Mouse (Mus musculus) induced T-regulatory cell, adult 2 months (primary cell): ENCODE results near the gene Prrc2b.
A peak's percentile ranks its signal among the peaks of the same experiment; 100 is the strongest.

ENCODE experiments used
- DNase-seq: peaks from one replicate; pipeline ENCODE4 v3.0.0-alpha.2; 2012; ENCODE audit warnings: low read depth

The Prrc2b gene

DNA sequence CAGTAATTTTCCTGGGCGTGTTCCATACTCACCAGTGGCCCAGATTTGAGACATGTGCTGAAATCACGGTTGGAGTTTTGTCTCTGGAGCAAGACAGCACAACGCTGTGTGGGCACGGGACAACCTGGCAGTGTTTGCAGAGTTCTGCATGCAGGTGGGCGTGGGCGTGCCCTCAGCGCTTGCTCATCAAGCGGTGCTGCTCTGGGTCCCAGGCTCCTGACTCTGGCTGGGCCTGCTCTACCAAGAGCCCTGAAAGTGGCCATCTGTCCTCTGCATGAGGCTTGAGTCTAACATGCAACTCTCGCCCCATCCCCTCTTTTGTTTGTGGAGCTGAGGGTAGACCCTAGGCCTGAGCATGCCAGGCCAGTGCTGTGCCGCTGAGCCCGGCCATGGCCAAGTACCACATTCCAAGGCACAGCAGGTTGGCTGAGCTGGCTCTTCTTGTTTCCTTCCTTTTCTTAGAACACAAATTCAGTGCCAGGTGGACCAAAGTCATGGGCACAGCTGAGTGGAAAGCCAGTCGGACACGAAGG lies 36.2 kb downstream of the Prrc2b start:
- no peak for DNase-seq

DNA sequence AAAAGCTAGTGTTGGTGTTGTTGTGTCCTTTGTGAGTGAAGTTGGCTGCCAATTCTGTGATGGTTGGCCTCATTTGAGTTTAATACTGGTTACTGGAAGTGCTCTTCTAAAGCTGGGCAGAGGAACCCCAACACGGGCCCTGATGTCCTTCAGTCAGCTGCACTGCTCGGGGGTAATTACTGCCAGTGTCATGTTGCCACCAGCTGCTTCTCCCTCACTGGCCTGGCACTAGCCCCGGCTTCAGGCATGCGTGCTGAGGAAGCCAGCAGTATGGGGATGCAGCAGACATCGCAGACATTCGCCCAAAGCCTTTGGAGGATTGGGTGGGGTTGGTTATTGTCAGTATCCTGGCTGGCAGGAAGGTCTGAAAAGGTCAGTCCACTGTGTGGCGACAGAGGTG lies 36.8 kb downstream of the Prrc2b start:
- no peak for DNase-seq

DNA sequence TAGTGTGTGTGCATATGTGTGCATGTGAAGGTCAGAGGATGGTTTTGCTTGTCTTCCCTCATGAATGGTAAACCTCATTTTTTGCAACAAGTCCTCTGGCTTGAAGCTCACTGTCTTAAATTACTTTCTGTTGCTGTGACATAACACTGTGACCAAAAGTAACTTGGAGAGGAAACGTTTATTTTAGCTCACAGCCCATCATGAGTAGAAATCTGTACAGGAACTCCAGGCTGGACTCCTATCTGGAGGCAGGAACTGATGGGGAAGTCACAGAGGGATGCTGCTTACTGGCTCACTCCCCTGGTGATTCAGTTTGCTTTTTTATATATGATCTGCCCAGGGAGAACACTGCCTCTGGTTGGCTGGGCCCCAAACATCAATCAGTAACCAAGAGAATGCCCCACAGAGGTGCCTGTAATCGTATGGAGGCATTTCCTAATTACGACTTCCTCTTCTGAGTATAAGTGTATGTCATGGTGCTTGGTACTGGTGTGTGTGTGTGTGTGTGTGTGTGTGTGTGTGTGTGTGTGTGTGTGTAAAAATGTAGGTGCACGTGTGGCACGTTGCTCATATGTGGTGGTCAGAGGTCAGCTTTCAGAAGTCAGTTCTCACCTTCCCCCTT lies 38.3 kb downstream of the Prrc2b start:
- no peak for DNase-seq

DNA sequence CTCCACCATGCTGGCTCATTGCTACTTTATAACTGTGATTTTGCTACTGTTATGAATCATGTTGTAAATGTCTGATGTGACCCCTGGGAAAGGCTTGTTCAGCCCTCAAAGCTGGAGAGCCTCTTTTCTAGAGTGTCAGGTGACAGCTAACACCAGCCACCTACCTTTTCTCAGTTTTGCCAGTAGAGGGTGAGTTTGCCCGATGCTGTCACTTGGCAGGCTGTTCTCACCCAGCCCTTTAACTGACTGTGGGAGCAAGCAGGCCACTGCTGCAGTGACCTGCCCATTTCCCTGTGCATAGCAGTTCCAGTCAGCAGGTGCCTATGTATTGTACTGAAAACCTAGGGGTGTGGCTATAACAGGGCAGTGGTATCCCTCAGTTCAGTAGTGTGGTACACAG lies 39.7 kb downstream of the Prrc2b start:
- no peak for DNase-seq

DNA sequence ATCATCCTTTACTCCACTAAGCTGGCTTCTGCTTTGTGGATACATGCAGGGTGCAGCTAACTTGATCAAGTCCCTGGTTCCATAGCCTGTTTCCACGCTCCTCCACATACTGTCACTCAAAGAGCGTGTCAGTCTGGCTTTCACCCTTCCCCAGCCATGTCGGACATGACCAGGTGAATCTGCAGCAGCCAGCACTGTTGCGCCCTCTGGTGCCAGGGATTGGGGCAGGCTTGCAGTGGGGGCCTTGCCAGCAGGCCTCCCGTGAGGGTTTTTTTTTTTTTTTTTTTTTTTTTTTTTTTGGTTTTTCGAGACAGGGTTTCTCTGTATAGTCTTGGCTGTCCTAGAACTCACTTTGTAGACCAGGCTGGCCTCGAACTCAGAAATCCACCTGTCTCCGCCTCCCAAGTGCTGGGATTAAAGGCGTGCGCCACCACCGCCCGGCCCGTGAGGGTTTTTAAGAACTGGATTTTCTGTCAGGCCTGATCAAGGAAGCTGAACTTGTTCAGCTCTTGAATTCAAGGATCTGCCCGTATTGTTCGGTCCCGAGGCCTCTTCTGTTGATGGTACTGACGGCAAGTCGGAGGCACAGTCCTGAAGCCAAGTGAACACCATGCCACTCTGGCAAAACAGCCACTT lies 41.1 kb downstream of the Prrc2b start:
- DNase-seq = peak; percentile 79

DNA sequence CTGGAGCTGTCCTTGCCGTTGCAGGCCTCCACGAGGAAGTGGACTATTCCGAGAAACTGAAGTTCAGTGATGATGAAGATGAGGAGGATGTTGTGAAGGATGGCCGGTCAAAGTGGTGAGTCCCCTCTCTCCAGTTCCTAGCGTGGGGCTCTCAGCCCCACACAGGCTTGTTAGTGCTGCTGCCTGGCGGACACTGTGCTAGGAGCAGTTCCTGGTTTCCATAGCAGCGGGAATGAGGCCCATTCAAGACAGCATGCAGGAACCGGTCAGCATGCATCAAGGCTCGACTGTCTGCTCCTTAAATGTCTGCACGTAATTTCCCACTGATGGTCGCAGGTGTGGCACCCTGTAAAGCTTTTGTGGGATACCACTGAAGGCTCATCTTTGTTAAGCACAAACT lies 48.1 kb downstream of the Prrc2b start:
- DNase-seq = no peak

DNA sequence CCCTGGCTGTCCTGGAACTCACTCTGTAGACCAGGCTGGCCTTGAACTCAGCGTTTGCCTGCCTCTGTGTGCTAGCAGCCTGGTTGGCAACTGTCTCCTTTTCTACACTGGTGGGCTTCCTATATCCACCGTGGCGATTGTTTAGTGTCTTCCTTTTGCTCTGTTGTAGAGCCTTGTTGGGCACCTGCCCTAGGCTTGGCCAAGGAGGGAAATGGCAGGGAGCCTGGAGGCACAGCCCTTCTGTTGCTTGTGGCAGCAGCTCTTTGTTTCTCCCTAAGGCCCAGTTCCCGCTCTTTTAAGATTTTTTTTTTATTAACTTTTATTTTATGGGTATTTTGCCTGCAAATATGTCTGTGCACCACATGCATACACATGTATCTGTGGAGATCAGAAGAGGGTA lies 49.2 kb downstream of the Prrc2b start:
- DNase-seq = no peak

DNA sequence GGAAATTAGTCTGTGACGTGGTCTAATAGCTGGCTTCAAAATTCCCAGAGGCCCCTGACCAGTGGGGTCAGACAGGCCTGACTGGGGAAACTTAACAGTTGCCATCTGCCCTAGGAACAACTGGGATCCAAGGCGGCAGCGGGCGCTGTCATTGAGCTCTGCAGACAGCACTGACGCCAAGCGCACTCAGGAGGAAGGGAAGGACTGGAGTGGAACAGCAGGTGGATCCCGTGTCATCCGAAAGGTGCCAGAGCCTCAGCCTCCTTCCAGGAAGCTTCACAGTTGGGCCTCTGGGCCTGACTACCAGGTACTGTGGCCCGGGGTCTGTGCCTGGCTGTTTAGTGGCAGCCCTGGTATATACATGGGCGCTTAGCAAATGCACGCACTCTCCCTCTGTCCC lies 49.8 kb downstream of the Prrc2b start:
- DNase-seq = no peak

DNA sequence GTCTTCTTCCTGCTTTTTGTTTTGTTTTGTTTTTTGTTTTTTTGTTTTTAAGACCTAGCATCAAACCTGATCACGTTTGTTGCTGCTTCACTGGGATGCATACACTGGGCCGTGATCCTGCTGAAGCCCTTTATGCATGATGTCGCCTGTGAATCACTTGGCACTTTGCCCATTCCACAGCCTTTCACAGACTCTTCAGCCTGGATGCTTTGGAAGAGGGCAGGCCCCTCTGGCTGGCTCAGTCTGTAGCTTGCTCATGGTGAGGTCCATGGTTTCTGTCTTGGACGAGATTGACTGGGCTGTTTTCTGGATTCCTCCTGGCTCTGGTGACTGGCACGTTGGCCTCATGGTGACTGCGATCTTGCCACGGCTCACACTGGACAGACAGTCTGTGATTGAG lies 50.6 kb downstream of the Prrc2b start:
- DNase-seq = no peak

DNA sequence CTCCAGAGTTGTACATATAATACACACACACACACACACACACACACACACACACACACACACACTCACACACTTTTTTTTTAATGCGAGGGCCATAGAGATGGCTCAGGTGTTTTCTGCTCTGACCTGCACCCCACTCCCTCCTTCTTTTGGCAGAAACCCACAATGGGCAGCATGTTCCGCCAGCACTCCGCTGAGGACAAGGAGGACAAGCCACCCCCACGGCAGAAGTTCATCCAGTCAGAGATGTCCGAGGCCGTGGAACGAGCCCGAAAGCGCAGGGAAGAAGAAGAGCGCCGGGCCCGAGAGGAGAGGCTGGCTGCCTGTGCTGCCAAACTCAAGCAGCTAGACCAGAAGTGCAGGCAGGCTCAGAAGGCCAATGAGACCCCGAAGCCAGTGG lies 53.0 kb downstream of the Prrc2b start:
- DNase-seq = no peak

DNA sequence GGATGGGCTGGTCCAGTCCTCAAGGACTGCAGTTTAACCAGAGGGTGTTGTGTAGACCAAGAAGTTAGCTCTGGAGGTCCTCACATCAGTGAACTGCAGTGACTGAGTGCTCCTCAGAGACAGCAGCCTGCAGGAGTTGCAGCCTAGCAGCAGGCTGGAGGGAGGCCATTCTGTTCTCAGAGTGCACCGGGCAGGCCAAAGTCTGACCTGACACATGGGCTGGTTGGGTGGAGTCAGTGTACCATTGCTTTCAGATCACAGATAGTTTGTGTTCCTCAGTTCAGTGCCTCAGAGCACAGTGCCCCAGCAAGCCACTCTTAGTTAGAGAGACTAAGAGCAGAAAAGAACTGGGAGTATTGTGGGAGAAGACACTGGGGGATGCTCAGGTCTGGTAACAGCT lies 56.8 kb downstream of the Prrc2b start:
- DNase-seq = no peak

DNA sequence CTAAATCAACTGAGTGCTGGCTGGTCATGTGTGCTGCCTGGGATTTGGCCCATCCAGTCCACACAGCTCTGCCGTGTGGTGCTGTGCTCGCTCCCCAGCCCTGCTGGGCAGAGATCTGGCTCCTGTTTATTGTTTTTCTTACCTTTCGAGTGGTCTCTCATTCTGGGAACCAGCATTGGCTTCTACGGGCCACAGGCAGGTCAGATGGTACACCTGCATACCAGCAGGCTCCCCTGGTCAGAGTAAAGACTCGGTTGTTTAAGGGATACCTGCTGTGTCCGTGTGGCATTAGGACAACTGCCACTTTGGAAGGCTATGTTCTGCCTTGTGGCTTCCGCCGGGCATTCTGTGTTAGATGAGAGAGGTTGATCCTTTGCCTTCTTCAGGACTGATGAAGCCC lies 60.8 kb downstream of the Prrc2b start:
- no peak for DNase-seq

DNA sequence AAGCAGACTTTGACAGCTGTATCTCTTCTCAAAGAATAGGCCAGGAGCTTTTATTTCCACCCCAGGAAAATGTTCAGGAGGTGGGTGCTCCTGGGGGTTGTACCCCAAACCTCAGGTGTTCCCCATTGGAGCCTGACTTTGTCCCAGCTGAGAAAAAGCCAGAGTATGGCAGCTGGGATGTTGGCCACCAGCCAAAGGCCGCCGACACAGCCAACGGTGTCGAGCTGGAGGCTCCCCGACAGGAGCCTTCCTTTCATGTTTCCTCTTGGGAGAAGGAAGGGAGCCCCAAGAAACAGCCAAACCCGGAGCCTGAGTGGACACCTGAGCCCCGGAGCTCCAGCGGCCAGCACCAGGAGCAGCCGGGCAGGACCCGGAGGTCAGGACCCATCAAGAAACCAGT lies 62.1 kb downstream of the Prrc2b start:
- DNase-seq = no peak

DNA sequence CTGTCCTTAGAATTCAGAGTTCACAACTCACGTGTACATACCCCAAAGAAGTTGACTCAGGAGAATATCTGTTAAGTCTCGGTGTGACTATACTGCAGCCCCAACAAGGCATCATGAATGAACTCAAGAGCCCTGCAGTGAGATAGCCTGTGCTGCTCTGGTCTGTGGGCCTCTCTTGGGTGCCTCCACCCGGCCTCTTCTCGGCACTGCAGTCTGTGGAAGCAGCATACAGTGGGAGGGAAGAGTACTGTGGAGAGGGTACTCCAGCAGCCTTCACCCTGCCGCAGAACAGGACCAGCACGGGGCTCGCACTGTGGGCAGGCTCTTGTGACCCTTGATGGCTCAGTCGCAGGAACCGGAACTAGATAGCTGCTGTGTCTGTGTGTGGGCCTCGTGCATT lies 64.7 kb downstream of the Prrc2b start:
- DNase-seq = no peak

DNA sequence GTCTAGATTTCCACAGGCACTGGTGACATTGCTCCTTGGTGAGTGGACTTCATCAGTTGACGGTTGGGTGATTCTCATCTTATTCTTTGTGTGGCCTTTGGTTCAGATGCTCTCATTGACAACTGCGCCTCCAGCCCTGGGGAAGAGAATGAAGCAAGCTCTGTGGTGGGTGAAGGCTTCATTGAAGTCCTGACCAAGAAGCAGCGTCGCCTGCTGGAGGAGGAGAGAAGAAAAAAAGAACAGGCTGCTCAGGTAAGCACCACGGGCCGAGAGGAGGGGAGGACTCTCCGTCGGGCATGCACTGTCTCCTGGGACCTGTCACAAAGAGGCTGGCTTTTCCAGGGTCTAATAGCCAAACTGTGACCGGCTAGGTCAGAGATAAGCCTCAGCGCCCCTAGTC lies 65.6 kb downstream of the Prrc2b start:
- no peak for DNase-seq

DNA sequence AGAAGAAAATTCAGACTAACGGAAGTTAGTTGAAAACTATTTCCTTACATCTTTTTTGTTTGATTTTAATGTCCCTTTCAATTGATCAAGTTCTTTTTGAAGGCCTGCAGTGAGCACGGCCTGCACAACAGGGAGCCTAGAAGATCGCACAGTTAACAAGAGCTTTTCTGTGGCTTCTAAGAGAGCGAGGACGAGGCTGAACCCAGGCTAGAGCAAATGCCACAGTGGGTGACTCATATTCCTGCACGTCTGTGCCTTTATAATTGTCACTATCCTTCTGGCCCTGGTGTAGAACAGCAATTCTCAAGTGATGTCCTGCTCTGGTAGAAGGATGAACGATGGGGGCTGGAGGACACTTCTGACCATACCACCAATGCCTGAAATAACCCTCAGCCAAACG lies 66.8 kb downstream of the Prrc2b start:
- no peak for DNase-seq

DNA sequence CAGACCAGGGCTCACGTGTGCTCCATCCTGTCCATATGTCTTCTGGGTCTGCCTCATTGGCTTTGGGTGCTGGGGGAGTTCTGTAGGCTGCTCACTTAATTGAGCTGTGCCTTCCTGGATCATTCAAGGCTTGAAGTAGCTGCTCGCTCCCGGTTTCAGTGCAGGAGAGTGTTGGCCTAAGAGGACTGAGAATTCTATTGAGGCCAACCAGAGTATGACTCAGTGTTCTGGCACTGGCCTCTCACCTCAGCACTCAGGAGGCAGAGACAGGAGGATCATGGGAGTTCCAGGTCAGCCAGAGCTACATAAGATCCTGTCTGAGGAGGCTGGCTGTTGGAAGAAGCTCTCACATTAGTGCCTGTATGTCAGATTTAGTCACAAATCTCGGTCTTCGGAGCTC lies 67.2 kb downstream of the Prrc2b start:
- DNase-seq = no peak

DNA sequence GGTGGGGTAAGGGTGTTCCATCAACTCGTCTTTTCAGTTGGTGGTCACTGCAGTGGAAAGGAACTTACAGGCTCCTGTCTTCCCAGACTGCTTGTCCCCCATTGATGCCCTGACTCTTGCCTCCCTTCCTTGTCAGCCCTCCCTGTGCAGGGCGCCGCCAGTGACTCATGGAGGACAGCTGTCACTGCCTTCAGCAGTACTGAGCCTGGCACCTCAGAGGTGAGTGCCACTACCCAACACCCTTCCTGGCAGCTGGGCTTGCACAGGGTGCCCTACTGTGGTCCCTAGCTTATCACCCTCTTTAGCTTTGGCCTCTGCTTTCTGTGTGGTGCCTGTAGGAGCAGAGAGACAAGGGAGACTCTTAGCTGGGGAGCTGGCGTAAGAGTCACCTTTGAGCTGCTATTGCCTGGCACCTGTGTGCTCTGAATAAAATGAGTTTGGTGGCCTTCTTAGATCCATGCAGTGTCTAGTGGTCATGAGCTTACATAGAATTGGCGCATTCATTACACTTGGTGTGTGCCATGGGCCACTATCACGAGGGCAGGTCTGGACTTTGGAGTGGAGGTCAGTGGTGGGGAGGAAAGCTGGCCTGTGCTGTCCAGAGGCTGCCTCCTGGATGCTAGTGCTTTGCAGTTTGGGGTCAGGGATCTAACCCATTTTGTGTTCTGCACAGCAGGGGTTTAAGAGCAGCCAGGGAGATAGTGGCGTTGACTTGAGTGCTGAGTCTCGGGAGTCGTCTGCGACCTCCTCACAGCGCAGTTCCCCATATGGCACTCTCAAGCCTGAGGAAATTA lies 67.9 kb downstream of the Prrc2b start:
- no peak for DNase-seq

DNA sequence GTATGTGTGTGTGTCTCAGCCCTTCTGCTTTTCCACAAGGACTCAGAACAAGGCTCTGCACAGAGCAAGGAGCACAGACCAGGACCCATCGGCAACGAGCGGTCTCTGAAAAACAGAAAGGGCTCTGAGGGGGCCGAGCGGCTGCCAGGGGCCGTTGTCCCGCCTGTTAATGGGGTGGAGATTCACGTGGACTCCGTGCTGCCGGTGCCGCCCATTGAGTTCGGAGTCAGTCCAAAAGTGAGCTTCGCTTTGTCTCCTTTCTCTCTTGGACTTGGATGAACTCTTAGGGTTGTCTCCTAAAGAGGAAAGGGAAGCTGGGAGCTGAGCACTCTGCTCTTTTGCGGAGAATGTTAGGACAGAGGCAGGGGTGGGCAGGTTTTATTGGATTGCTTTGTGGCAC lies 68.6 kb downstream of the Prrc2b start:
- no peak for DNase-seq

DNA sequence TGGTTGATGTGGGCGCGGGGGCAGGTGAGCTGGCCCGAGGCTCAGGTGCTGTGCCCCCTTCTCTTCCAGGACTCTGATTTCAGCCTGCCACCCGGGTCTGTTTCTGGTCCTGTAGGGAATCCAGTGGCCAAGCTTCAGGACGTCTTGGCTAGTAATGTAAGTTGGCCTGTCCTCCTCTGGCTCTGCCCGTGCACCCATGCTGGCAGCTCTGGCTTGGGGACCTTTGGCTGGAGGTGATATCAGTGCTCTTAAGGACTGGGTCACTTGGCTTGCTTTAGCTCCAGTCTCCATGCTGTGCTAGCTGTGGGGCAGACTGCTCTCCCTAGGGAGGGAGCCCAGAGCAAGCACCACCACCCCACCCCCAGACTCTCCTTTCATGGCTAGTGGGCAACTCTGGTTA lies 69.1 kb downstream of the Prrc2b start:
- no peak for DNase-seq

DNA sequence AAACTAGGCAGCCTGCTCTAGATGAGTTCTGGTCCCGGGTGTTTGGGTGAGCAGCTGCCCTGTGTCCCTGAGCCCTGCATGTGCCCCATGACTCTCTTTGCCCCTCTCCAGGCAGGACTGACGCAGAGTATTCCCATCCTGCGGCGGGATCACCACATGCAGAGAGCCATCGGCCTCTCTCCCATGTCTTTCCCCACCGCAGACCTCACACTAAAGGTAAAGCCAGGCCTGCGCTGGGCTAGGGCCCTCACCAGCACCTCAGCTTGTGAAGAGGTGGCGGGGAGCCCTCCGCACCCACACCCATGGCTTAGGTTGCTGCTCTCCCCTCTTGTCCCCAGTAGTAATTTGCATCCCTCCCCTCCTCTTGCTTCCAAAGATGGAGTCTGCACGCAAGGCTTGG lies 70.1 kb downstream of the Prrc2b start:
- no peak for DNase-seq

DNA sequence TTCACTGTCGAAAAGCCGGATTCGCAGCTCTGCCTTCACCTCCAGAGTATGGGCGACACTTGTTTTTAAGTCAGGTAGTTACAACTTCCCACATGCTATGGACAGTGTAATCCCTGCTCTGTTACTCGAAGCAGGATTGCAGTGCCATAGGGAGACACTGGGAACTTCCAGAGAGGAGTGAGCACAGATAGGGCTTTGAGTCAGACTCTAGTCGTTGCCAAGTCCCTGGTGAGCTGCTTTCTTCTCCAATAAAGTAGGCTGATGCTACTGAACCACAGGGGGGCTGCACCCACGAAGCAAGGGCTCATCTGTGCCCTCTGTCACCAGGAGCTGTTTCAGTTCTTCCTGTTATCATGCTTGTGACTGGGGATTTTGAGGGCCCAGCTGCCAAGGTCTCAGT lies 70.7 kb downstream of the Prrc2b start:
- no peak for DNase-seq

DNA sequence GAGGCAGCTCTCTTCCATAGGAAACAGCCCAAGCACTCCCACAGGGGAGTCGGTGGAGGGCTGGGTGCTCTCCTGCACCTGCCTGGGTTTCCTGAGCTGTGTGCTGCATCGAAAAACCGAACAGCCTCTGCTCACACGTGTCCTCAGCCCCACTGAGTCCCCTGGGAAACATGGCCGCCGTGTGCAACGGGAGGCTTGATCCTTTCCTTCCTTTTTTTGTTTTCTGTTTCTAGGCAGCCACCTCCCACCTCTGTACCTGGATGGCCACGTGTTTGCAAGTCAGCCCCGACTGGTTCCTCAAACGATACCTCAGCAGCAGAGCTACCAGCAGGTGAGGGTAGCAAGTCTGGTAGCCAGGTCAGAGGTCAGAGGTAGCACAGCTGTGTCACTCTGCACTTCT lies 71.2 kb downstream of the Prrc2b start:
- DNase-seq = no peak
